Mouse (Mus musculus): Measurements from ENCODE around the gene Prep. TPM values are rescaled to one million over a fixed set of nuclear protein-coding genes. Genes with fewer than 3 reads are reported as not detected.
A peak's percentile ranks its signal among the peaks of the same experiment; 100 is the strongest.
"Not testable (repeated sequence)": the region's sequence is repeated elsewhere in the genome, so short reads cannot be mapped to it uniquely, and the experiment has no call there.

Prep gene
- polyA plus RNA-seq, 1 experiment from 2014 or later, result 27.2 TPM

DNA sequence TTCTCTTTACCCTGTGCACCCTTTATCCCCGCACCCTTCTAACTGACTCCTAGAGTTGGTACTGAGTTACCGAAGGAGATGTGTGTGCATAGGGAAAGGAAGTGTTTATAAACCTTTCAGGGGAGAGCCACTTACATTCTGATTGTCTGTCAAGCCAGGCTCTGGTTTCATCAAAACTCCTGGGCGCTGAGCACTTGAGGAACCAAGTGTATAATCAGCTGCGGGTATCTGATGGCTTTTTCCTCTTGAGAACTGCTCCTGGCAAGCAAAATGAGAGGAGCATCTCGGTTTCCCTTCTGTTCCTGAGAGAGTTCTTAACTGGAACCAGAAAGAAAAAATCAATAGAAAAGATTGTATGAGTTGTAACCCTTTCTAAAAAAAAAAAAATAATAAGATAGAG is 10.3 kb downstream of the Prep start:
- no peaks in the 10 kb centered on the region for H3K27me3 ChIP-seq
- H3K4me2 ChIP-seq, result no peak overlapping the region
- H3K4me1 ChIP-seq (replicated peaks), result peaks cover 6% of the 10 kb centered on the region; the same call in 1 of the 2 replicates
- no peak overlapping the region for H3K27ac ChIP-seq (replicated peaks)
- no peak overlapping the region for H3K4me3 ChIP-seq
- no peak overlapping the region for H3K9ac ChIP-seq
- H3K36me3 ChIP-seq, result peaks cover 4% of the 10 kb centered on the region; the same call in 1 of the 2 replicates
- no peaks in the 10 kb centered on the region for H3K9me3 ChIP-seq
- ATAC-seq (ENCODE audit: low FRiP score, low read depth), result no peak
- WGBS, result 76% methylated on average over 5 of the region's 5 CpGs

DNA sequence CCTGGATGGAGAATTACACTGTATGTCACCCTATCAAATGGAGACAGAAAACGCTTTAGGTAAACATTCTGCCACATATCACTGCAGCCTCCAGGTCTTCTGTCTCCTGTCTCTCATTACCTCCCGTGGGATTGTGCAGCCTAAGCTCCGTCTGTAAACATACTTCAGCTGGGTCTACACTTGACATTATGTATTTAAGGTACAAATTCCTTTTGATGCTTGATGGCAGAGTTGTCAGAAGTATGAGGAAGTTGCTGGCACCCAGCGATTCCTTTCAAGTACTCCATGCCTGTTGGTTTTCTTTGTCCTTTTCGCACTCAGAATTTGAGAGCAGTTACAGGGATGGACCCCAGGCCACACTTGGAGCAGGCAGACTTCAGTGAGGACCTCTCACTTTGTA is 12.8 kb downstream of the Prep start:
- Histone ChIP-seq H3K9ac (no peak overlapping the region), H3K27ac (replicated peaks) (no peak overlapping the region), H3K27me3 (no peaks in the 10 kb centered on the region), H3K9me3 (no peaks in the 10 kb centered on the region), H3K36me3 (no peaks in the 10 kb centered on the region), H3K4me3 (no peak overlapping the region), H3K4me1 (replicated peaks) (peaks cover 16% of the 10 kb centered on the region), H3K4me2 (no peak overlapping the region)
- 82% methylated on average over 5 of the region's 5 CpGs for WGBS
- no peak for ATAC-seq (ENCODE audit: low FRiP score, low read depth)

GRCm38 (mm10) chr10:45080490-45080889 is 13.5 kb downstream of the Prep start:
- Histone ChIP-seq H3K4me3 (no peak overlapping the region), H3K27ac (replicated peaks) (no peak overlapping the region), H3K4me2 (no peak overlapping the region), H3K27me3 (no peaks in the 10 kb centered on the region), H3K9me3 (no peaks in the 10 kb centered on the region), H3K36me3 (no peaks in the 10 kb centered on the region), H3K4me1 (replicated peaks) (peaks cover 18% of the 10 kb centered on the region), H3K9ac (no peak overlapping the region)
- WGBS, result 83% methylated on average over 6 of the region's 6 CpGs
- no peak for ATAC-seq (ENCODE audit: low FRiP score, low read depth)

DNA sequence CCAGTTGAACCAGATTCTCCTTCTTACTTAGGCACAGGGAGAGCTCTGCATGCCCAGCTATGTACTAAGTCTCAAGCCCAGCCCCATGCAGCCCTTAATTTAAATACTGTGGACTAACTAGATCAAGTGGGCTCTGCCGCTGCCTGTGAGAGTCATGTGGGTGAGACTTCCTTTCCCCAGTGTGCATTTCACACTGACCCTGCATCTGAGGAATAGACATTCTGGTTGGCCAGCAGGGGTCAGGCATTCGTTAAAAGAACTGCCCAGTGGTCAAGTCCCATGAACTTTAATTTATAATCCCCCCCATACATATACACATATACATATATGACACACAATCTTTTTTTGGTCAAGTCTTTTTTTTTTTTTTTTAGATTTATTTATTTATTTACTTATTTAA is 15.7 kb downstream of the Prep start:
- H3K27me3 ChIP-seq, result no peaks in the 10 kb centered on the region
- peaks cover 12% of the 10 kb centered on the region for H3K4me1 ChIP-seq (replicated peaks)
- no peaks in the 10 kb centered on the region for H3K36me3 ChIP-seq
- H3K4me3 ChIP-seq, result no peak overlapping the region
- no peak overlapping the region for H3K9ac ChIP-seq
- 60% methylated on average over 2 of the region's 2 CpGs for WGBS
- H3K9me3 ChIP-seq, result no peaks in the 10 kb centered on the region
- no peak for ATAC-seq (ENCODE audit: low FRiP score, low read depth)
- H3K27ac ChIP-seq (replicated peaks), result no peak overlapping the region
- no peak overlapping the region for H3K4me2 ChIP-seq

DNA sequence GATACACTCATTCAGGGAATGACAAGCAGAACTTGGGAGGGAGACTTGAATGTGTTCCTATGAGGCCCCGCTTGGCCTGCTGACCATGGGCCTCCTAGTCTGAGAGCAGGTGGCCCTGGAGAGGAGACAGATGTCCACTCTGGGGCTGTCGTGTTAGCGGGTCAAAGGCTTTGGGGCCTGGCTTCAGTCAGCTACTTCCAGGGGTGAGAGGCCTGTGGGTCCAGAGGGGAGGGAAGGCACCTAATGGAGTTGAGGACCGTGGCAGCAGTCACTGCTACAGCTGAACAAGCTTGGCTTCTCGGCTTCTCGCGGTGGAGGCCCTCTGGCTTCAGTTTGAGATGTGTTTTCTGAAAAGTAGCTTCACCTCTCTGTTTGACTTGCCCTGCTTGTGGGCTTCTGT is 17.0 kb downstream of the Prep start:
- 0 out of 2 replicates have a peak, but pooled peaks have one; percentile 13 for ATAC-seq (ENCODE audit: low FRiP score, low read depth)
- H3K4me2 ChIP-seq, H3K9me3 ChIP-seq, H3K36me3 ChIP-seq, H3K9ac ChIP-seq, H3K4me3 ChIP-seq, H3K27me3 ChIP-seq: not testable (repeated sequence)
- Histone ChIP-seq H3K4me1 (replicated peaks) (peaks cover 12% of the 10 kb centered on the region), H3K27ac (replicated peaks) (0 out of 2 replicates have a peak overlapping the region, but pooled peaks have one; percentile 9)
- 42% methylated on average over 7 of the region's 7 CpGs for WGBS

DNA sequence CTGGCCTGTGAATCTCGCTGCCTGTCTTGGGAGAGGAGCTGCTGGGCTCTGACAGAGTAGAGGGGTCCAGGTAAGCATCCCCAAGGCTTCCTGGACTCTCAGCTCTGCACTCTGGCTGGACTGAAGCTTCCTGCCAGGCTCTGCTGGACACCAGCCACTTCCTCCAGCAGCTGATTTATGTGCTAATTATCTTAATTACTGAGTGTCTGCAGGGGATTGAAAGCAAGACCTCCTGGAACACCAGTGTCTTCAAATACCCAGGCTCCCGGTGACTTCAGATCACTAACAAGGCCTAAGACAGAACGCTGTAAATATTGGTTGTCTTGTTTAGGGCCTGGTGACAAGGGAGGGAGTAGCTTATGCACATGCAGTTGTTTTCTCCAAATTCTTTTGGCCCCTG is 17.5 kb downstream of the Prep start:
- 25% methylated on average over 3 of the region's 3 CpGs for WGBS

GRCm38 (mm10) chr10:45085315-45085714 is 18.3 kb downstream of the Prep start:
- H3K4me2 ChIP-seq, result no peak overlapping the region
- ATAC-seq (ENCODE audit: low FRiP score, low read depth), result no peak
- no peak overlapping the region for H3K4me3 ChIP-seq
- H3K27me3 ChIP-seq, result no peaks in the 10 kb centered on the region
- no peak overlapping the region for H3K27ac ChIP-seq (replicated peaks)
- WGBS, result 88% methylated on average over 2 of the region's 2 CpGs
- H3K9me3 ChIP-seq, result no peaks in the 10 kb centered on the region
- peaks cover 12% of the 10 kb centered on the region for H3K4me1 ChIP-seq (replicated peaks)
- H3K9ac ChIP-seq, result no peak overlapping the region
- no peaks in the 10 kb centered on the region for H3K36me3 ChIP-seq

More for the DNA sequence above, 17.5 kb downstream of the Prep start:
- ATAC-seq (ENCODE audit: low FRiP score, low read depth), result 0 out of 2 replicates have a peak, but pooled peaks have one; percentile 9
- Histone ChIP-seq H3K4me1 (replicated peaks) (peaks cover 12% of the 10 kb centered on the region), H3K4me3 (no peak overlapping the region), H3K36me3 (no peaks in the 10 kb centered on the region), H3K4me2 (no peak overlapping the region), H3K9me3 (no peaks in the 10 kb centered on the region), H3K9ac (no peak overlapping the region), H3K27me3 (no peaks in the 10 kb centered on the region), H3K27ac (replicated peaks) (0 out of 2 replicates have a peak overlapping the region, but pooled peaks have one; percentile 9)

DNA sequence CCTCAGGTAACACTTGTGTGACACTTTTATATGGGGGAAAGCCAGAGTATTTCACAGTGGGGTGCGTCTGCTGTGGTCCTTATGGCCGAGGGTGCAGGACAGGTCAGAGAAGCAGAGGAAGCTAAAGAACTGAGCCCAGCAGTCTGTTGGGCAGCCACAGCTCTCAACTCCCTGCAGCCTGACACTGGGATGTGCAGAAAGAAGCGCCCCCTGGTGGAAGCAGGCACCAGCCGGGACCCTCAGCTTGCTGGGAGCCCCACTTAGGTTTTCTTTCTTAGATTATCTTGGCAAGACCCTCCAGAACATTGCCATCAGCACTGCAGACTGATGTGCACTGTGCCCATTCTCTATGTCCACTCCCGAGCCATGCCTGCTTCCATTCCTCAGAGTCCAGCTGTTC is 19.6 kb downstream of the Prep start:
- Histone ChIP-seq H3K4me1 (replicated peaks) (peaks cover 12% of the 10 kb centered on the region), H3K4me3 (no peak overlapping the region), H3K27ac (replicated peaks) (no peak overlapping the region), H3K9me3 (no peaks in the 10 kb centered on the region), H3K27me3 (no peaks in the 10 kb centered on the region), H3K36me3 (no peaks in the 10 kb centered on the region), H3K4me2 (no peak overlapping the region), H3K9ac (no peak overlapping the region)
- ATAC-seq (ENCODE audit: low FRiP score, low read depth), result peak; percentile 24; the same call in 1 of the 2 replicates
- WGBS, result 52% methylated on average over 5 of the region's 5 CpGs

- 59% methylated on average over 8 of the region's 8 CpGs for WGBS
- 0 out of 2 replicates have a peak, but pooled peaks cover 2% of the 10 kb centered on the region for H3K4me1 ChIP-seq (replicated peaks)
- peaks cover 21% of the 10 kb centered on the region for H3K36me3 ChIP-seq
- H3K9ac ChIP-seq, result no peak overlapping the region
- no peaks in the 10 kb centered on the region for H3K27me3 ChIP-seq
- no peak for ATAC-seq (ENCODE audit: low FRiP score, low read depth)
- no peak overlapping the region for H3K27ac ChIP-seq (replicated peaks)
- no peak overlapping the region for H3K4me2 ChIP-seq
- no peaks in the 10 kb centered on the region for H3K9me3 ChIP-seq
- H3K4me3 ChIP-seq, result no peak overlapping the region
Measured at GRCm38 (mm10) chr10:45091462-45092079, 24.6 kb downstream of the Prep start.

- 0 out of 2 replicates have a peak overlapping the region, but pooled peaks have one; percentile 35 for H3K27ac ChIP-seq (replicated peaks)
- H3K9ac ChIP-seq, result no peak overlapping the region
- no peak overlapping the region for H3K4me2 ChIP-seq
- H3K4me3 ChIP-seq, result no peak overlapping the region
- no peak for ATAC-seq (ENCODE audit: low FRiP score, low read depth)
- 0 out of 2 replicates have a peak, but pooled peaks cover 2% of the 10 kb centered on the region for H3K4me1 ChIP-seq (replicated peaks)
- H3K27me3 ChIP-seq, result no peaks in the 10 kb centered on the region
- peaks cover 29% of the 10 kb centered on the region for H3K36me3 ChIP-seq
- H3K9me3 ChIP-seq, result no peaks in the 10 kb centered on the region
- 72% methylated on average over 12 of the region's 12 CpGs for WGBS
Measured at GRCm38 (mm10) chr10:45092080-45093056, 25.4 kb downstream of the Prep start.

GRCm38 (mm10) chr10:45098751-45099150 is 31.7 kb downstream of the Prep start:
- Histone ChIP-seq H3K36me3 (peaks cover 29% of the 10 kb centered on the region), H3K27me3 (no peaks in the 10 kb centered on the region), H3K27ac (replicated peaks) (no peak overlapping the region), H3K9ac (no peak overlapping the region), H3K4me2 (no peak overlapping the region), H3K4me3 (no peak overlapping the region), H3K9me3 (no peaks in the 10 kb centered on the region), H3K4me1 (replicated peaks) (peaks cover 8% of the 10 kb centered on the region)
- no peak for ATAC-seq (ENCODE audit: low FRiP score, low read depth)
- 96% methylated on average over 2 of the region's 2 CpGs for WGBS

DNA sequence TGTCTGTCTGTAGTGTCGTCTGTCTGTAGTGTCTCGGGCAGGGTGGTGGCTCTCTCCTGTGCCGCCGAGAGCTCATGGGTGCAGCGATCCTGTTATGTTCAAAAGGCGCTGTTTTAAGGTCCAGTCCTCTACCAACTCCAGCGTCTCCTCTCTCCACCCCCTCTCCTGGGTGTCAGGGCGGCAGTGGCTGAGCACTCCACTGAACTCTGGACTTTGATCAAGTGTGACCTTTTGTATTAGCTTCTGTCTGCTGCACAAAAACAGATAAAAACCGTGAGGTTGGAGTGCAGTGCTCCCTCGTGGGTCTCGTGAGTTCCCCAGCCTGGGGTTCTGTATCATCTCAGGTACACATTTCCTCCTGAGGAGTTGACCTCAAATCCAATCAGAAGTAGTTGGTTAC is 33.5 kb downstream of the Prep start:
- ATAC-seq (ENCODE audit: low FRiP score, low read depth), result no peak
- WGBS, result 78% methylated on average over 11 of the region's 11 CpGs

More for the DNA sequence above, 33.5 kb downstream of the Prep start:
- Histone ChIP-seq H3K4me1 (replicated peaks) (peaks cover 19% of the 10 kb centered on the region), H3K36me3 (peaks cover 20% of the 10 kb centered on the region), H3K4me2 (no peak overlapping the region), H3K27ac (replicated peaks) (no peak overlapping the region), H3K9ac (no peak overlapping the region), H3K4me3 (no peak overlapping the region), H3K27me3 (no peaks in the 10 kb centered on the region), H3K9me3 (no peaks in the 10 kb centered on the region)

Data from hindbrain, embryonic 15.5 days (tissue).